Mouse (Mus musculus): ENCODE results near the gene Trnt1. TPM values are rescaled to one million over a fixed set of nuclear protein-coding genes. Genes with fewer than 3 reads are reported as not detected.
A peak's percentile ranks its signal among the peaks of the same experiment; 100 is the strongest.

Trnt1 gene
- polyA plus RNA-seq, 1 experiment from 2014 or later: 58.7 TPM

DNA sequence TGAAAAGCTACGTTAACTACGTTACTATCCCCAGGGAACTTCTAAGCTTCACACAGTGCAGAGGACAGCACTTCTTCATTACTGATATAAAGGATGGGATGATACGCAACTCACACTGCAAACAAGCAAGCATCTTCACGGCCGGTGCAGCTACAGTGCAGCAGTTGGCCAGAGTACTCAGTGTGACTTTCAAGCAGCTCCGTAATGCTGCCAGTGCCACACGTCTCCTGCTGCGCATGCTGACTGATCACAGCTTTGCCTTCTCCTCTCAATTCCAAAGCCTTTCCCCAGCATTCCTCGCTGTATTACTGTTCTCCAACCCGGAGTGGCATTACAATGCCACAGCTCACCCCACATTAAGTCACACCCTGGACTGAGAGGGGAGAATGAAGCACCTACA is 24.7 kb downstream of the Trnt1 start:
- Histone ChIP-seq H3K4me1 (ENCODE audit: control insufficient read depth, insufficient read depth, low read length) (peaks cover 4% of the 10 kb centered on the region), H3K9me3 (ENCODE audit: control insufficient read depth, low read length) (no peaks in the 10 kb centered on the region), H3K27ac (replicated peaks; ENCODE audit: low read depth, low read length) (no peak overlapping the region), H3K27me3 (replicated peaks; ENCODE audit: control insufficient read depth, insufficient read depth, low read length) (no peaks in the 10 kb centered on the region), H3K9ac (ENCODE audit: low read depth, low read length) (no peak overlapping the region), H3K4me3 (ENCODE audit: low read depth, low read length) (no peak overlapping the region), H3K36me3 (ENCODE audit: control insufficient read depth, insufficient read depth, low read length) (peaks cover 48% of the 10 kb centered on the region), H3K4me2 (ENCODE audit: low read depth, low read length) (no peak overlapping the region)
- WGBS: 92% methylated on average over 10 of the region's 10 CpGs
- DNase-seq (ENCODE audit: low spot score) (no peak), ATAC-seq (ENCODE audit: low read depth) (no peak)

DNA sequence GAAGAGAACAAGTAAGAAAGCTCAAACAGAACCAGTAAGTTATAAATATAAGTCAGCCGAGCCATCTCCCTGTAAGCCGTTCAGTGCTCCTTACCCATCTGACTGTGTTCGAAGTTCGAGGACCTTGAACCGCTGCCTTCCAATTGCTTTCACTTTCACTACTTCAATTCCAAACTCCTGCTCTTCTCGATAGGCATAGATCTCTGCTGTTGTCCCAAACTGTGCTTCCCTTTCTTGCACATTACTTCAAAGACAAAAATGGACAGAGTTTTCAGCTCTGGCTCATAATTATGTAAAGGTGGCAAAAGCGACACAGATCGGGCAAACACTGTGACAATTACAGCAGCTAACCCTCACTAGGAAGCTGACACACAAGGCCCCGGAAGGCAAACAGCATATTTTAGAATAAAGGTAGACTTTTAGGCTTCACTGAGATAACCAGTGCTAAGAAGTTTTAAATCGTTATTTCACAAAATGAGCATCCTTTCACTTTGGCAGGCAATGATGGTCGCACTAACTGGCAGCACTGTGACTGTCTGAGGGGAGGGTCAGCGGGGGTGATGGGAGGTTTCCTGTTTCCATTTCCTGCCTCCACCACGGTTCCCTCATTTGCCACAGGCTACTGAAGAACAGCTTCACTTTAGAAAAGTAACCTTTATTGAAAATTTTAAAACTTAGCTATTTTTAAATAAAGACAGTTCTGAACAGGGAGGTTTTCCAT is 25.3 kb downstream of the Trnt1 start:
- no peaks in the 10 kb centered on the region for H3K9me3 ChIP-seq (ENCODE audit: control insufficient read depth, low read length)
- H3K36me3 ChIP-seq (ENCODE audit: control insufficient read depth, insufficient read depth, low read length): peaks cover 45% of the 10 kb centered on the region
- H3K4me2 ChIP-seq (ENCODE audit: low read depth, low read length): no peak overlapping the region
- no peak overlapping the region for H3K4me3 ChIP-seq (ENCODE audit: low read depth, low read length)
- no peak overlapping the region for H3K9ac ChIP-seq (ENCODE audit: low read depth, low read length)
- no peak for ATAC-seq (ENCODE audit: low read depth)
- WGBS: 85% methylated on average over 13 of the region's 13 CpGs
- no peaks in the 10 kb centered on the region for H3K27me3 ChIP-seq (replicated peaks; ENCODE audit: control insufficient read depth, insufficient read depth, low read length)
- DNase-seq (ENCODE audit: low spot score): no peak
- no peak overlapping the region for H3K27ac ChIP-seq (replicated peaks; ENCODE audit: low read depth, low read length)
- peaks cover 10% of the 10 kb centered on the region for H3K4me1 ChIP-seq (ENCODE audit: control insufficient read depth, insufficient read depth, low read length)

- Histone ChIP-seq H3K9ac (ENCODE audit: low read depth, low read length) (peak within 1 kb of the TSS; percentile 84), H3K4me3 (ENCODE audit: low read depth, low read length) (peak within 1 kb of the TSS; percentile 58), H3K4me1 (ENCODE audit: control insufficient read depth, insufficient read depth, low read length) (peaks cover 11% of the 10 kb centered on the region), H3K36me3 (ENCODE audit: control insufficient read depth, insufficient read depth, low read length) (peaks cover 11% of the 10 kb centered on the region), H3K27ac (replicated peaks; ENCODE audit: low read depth, low read length) (no peak within 1 kb of the TSS), H3K4me2 (ENCODE audit: low read depth, low read length) (peak within 1 kb of the TSS; percentile 66), H3K9me3 (ENCODE audit: control insufficient read depth, low read length) (no peaks in the 10 kb centered on the region), H3K27me3 (replicated peaks; ENCODE audit: control insufficient read depth, insufficient read depth, low read length) (no peaks in the 10 kb centered on the region)
- ATAC-seq (ENCODE audit: low read depth) (peak; percentile 97), DNase-seq (ENCODE audit: low spot score) (peak; percentile 91)
- WGBS: 2% methylated on average over 49 of the region's 57 CpGs
Measured at GRCm38 (mm10) chr6:106799333-106800226, 30.7 kb downstream of the Trnt1 start, which contains the start of gene Crbn. Gene Crbn, minus strand, starts transcription at chr6:106800077.

DNA sequence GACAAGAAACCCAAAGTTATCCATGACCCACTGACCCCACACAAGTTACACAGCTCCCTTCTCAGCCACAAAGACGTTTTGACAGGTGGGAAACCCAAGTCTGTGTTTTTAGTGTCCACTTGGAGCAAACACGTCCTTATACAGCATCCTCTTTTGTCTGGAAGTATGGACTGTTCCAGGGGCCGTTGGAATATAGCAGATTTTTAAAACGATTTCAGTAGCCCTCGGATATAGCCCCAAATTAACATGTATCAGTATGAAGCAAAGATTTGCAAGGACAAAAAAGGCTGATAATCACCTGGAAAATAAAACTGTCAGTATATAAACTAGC is 31.3 kb downstream of the Trnt1 start:
- WGBS: 54% methylated on average over 5 of the region's 5 CpGs
- H3K4me2 ChIP-seq (ENCODE audit: low read depth, low read length): peak overlapping the region; percentile 66; the same call in 1 of the 2 replicates
- no peak for ATAC-seq (ENCODE audit: low read depth)
- H3K36me3 ChIP-seq (ENCODE audit: control insufficient read depth, insufficient read depth, low read length): 0 out of 2 replicates have a peak, but pooled peaks cover 6% of the 10 kb centered on the region
- H3K27ac ChIP-seq (replicated peaks; ENCODE audit: low read depth, low read length): no peak overlapping the region
- peak overlapping the region; percentile 58 for H3K4me3 ChIP-seq (ENCODE audit: low read depth, low read length)
- H3K9ac ChIP-seq (ENCODE audit: low read depth, low read length): peak overlapping the region; percentile 84
- no peaks in the 10 kb centered on the region for H3K27me3 ChIP-seq (replicated peaks; ENCODE audit: control insufficient read depth, insufficient read depth, low read length)
- peaks cover 11% of the 10 kb centered on the region for H3K4me1 ChIP-seq (ENCODE audit: control insufficient read depth, insufficient read depth, low read length)
- no peaks in the 10 kb centered on the region for H3K9me3 ChIP-seq (ENCODE audit: control insufficient read depth, low read length)
- no peak for DNase-seq (ENCODE audit: low spot score)

DNA sequence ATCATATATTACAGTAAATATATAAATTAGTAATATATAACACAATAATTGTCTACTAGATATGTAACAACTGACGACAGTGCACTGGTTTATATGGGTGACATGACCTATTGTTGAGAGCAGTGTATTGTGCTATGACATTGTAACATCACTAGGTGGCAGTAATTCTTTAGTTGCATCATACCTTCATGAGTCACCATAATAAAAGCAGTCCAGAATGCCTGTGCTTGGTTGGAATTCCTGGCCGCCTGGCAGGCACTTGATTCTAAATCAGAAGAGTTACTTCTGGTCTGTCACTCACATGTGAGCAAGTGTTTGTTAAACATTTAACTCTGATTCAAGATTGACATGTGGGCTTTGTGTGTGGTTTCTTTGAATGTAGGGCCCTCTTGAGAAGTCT is 36.0 kb downstream of the Trnt1 start:
- H3K36me3 ChIP-seq (ENCODE audit: control insufficient read depth, insufficient read depth, low read length): no peaks in the 10 kb centered on the region
- no peak overlapping the region for H3K9ac ChIP-seq (ENCODE audit: low read depth, low read length)
- no peaks in the 10 kb centered on the region for H3K4me1 ChIP-seq (ENCODE audit: control insufficient read depth, insufficient read depth, low read length)
- no peaks in the 10 kb centered on the region for H3K27me3 ChIP-seq (replicated peaks; ENCODE audit: control insufficient read depth, insufficient read depth, low read length)
- H3K4me3 ChIP-seq (ENCODE audit: low read depth, low read length): no peak overlapping the region
- ATAC-seq (ENCODE audit: low read depth) (no peak; the same call in 1 of the 2 replicates), DNase-seq (ENCODE audit: low spot score) (peak; percentile 27)
- WGBS: 26% methylated on average over 2 of the region's 2 CpGs
- no peak overlapping the region for H3K4me2 ChIP-seq (ENCODE audit: low read depth, low read length)
- no peaks in the 10 kb centered on the region for H3K9me3 ChIP-seq (ENCODE audit: control insufficient read depth, low read length)
- no peak overlapping the region for H3K27ac ChIP-seq (replicated peaks; ENCODE audit: low read depth, low read length)

DNA sequence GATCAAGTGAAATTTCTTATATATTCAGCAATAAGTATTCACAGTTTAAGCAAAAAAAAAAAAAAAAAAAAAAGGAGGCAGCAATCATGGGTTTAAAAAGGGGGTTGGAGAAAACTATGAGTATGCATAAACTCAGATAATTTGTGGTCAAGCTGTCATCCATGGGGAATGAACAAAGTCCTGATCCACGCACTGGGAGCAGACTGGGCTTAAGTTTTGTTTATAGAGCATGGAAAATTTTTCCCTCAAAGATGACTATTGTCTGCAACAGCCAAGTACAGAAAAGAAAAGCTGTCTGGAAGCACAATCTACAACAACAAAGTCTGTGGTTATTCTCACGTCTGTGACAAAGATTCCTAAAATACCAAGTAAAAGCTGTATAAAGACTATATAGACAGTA is 40.2 kb downstream of the Trnt1 start:
- no peaks in the 10 kb centered on the region for H3K9me3 ChIP-seq (ENCODE audit: control insufficient read depth, low read length)
- H3K4me1 ChIP-seq (ENCODE audit: control insufficient read depth, insufficient read depth, low read length): no peaks in the 10 kb centered on the region
- no peaks in the 10 kb centered on the region for H3K27me3 ChIP-seq (replicated peaks; ENCODE audit: control insufficient read depth, insufficient read depth, low read length)
- DNase-seq (ENCODE audit: low spot score) (peak; percentile 8), ATAC-seq (ENCODE audit: low read depth) (no peak)
- H3K27ac ChIP-seq (replicated peaks; ENCODE audit: low read depth, low read length): no peak overlapping the region
- H3K36me3 ChIP-seq (ENCODE audit: control insufficient read depth, insufficient read depth, low read length): no peaks in the 10 kb centered on the region
- H3K4me2 ChIP-seq (ENCODE audit: low read depth, low read length): no peak overlapping the region
- H3K9ac ChIP-seq (ENCODE audit: low read depth, low read length): no peak overlapping the region
- no peak overlapping the region for H3K4me3 ChIP-seq (ENCODE audit: low read depth, low read length)
- WGBS: 46% methylated on average over 2 of the region's 2 CpGs

DNA sequence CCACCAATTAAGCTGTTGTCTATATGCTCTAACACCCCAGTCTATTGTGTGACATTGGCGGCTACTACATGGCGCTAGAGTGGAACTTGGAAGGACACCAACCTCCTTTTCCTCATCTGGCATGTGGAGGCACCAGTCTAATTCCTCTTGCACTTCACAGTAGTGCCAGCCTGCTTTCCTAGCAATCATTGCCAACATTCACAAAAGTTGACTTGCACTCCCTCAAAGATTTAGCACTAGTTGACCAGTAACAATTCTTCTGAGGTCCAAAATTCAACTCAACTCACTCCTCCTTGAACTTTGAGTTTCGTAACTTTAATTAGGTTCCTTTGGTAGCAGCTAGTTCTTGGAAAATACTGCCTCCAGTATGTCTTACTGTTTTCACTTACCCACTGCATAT is 41.8 kb downstream of the Trnt1 start:
- H3K9ac ChIP-seq (ENCODE audit: low read depth, low read length): no peak overlapping the region
- H3K27ac ChIP-seq (replicated peaks; ENCODE audit: low read depth, low read length): no peak overlapping the region
- no peaks in the 10 kb centered on the region for H3K36me3 ChIP-seq (ENCODE audit: control insufficient read depth, insufficient read depth, low read length)
- DNase-seq (ENCODE audit: low spot score) (no peak), ATAC-seq (ENCODE audit: low read depth) (no peak)
- H3K4me3 ChIP-seq (ENCODE audit: low read depth, low read length): no peak overlapping the region
- H3K4me2 ChIP-seq (ENCODE audit: low read depth, low read length): no peak overlapping the region
- H3K27me3 ChIP-seq (replicated peaks; ENCODE audit: control insufficient read depth, insufficient read depth, low read length): no peaks in the 10 kb centered on the region
- H3K9me3 ChIP-seq (ENCODE audit: control insufficient read depth, low read length): no peaks in the 10 kb centered on the region
- WGBS: 85% methylated on average over 3 of the region's 3 CpGs
- H3K4me1 ChIP-seq (ENCODE audit: control insufficient read depth, insufficient read depth, low read length): no peaks in the 10 kb centered on the region

DNA sequence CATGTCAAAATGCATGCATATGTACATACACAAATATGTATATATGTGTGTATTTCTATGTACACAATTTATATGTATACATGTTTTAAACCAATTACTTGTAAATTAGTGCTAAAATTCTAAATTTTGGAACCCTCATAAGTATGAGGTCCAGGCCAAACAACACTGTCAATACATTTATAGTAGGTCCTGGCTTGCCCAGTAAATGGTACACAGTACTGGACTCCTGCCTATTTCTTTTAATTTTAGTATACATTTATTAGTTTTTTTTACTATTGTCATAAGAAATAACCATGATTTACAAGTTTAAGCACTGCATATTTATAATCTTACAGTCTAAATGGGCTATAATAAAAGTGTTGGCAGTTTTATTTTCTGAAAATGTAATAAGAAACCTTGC is 50.3 kb downstream of the Trnt1 start:
- DNase-seq (ENCODE audit: low spot score): no peak

More for the DNA sequence above, 50.3 kb downstream of the Trnt1 start:
- Histone ChIP-seq H3K4me2 (ENCODE audit: low read depth, low read length) (no peak overlapping the region), H3K4me3 (ENCODE audit: low read depth, low read length) (no peak overlapping the region), H3K9ac (ENCODE audit: low read depth, low read length) (no peak overlapping the region), H3K27ac (replicated peaks; ENCODE audit: low read depth, low read length) (no peak overlapping the region), H3K36me3 (ENCODE audit: control insufficient read depth, insufficient read depth, low read length) (no peaks in the 10 kb centered on the region), H3K4me1 (ENCODE audit: control insufficient read depth, insufficient read depth, low read length) (no peaks in the 10 kb centered on the region), H3K9me3 (ENCODE audit: control insufficient read depth, low read length) (no peaks in the 10 kb centered on the region), H3K27me3 (replicated peaks; ENCODE audit: control insufficient read depth, insufficient read depth, low read length) (no peaks in the 10 kb centered on the region)
- ATAC-seq (ENCODE audit: low read depth): no peak
